Mouse (Mus musculus): ENCODE data around the gene Ankrd45.

DNA sequence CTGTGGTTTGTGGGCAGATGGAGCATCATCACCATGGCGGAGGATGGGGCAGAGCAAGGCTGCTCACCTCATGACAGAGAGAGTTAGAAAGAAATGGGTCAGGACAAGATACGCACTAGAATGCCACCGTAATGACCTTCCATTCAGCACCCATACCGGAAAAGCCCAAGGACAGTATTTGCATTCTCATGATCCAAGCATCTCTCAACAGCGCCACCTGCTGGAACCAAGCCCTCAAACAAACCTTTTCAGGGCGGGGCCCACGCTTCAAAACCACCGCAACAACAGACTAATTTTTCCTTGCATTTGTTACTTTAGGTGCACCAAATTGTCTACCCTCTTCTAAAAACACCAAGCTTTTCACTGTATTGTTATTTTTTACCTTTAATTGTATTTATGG is 38.2 kb downstream of the Ankrd45 start:
- no peak for TF ChIP-seq GATA1 (IDR thresholded peaks at IDR 0.05; ENCODE audit: borderline replicate concordance, low read length)
- no peak for TF ChIP-seq FLI1 (IDR thresholded peaks at IDR 0.05; ENCODE audit: low read length)
